Mouse (Mus musculus): Measurements from ENCODE around the gene B230104I21Rik.

GRCm38 (mm10) chr4:154386810-154387209 is 50.9 kb downstream of the B230104I21Rik start:
- TF ChIP-seq POLR2A (IDR thresholded peaks at IDR 0.05; ENCODE audit: borderline replicate concordance, extremely low read depth, insufficient read depth, insufficient read length, poor library complexity, severe bottlenecking) (no peak), CTCF (IDR thresholded peaks at IDR 0.05; ENCODE audit: borderline replicate concordance, extremely low read depth, insufficient read depth, insufficient read length) (no peak)
